Mouse (Mus musculus) cortical plate, adult 2 months (tissue): ENCODE measurements around the gene Ppig. TPM values are rescaled to one million over a fixed set of nuclear protein-coding genes. Genes with fewer than 3 reads are reported as not detected.

Experiments
- H3K27ac ChIP-seq: fragments of 200-500 bp; 2 replicates; pipeline ENCODE4 v1.5.1; 2012; ENCODE audit warnings: low read length, control low read depth, inconsistent platforms; ENCODE audit not compliant: insufficient read depth
- H3K4me1 ChIP-seq: fragments of 200-500 bp; 2 replicates; pipeline ENCODE4 v1.6.1; 2011; ENCODE audit warnings: low read length; ENCODE audit not compliant: control insufficient read depth, insufficient read depth
- H3K4me3 ChIP-seq: fragments of 200-500 bp; 2 replicates; pipeline ENCODE4 v1.5.1; 2011; ENCODE audit warnings: mild to moderate bottlenecking, low read length, control low read depth; ENCODE audit not compliant: insufficient read depth
- CTCF ChIP-seq: fragments of 200-500 bp; IDR thresholded peaks from 2 replicates; pipeline ENCODE4 v1.5.1; 2011; ENCODE audit warnings: mild to moderate bottlenecking, control low read depth, low read length; ENCODE audit not compliant: insufficient read depth; ENCODE audit errors: extremely low read depth
- POLR2A ChIP-seq: fragments of 200-500 bp; IDR thresholded peaks from 2 replicates; pipeline ENCODE4 v1.6.1; 2011; ENCODE audit warnings: mild to moderate bottlenecking, low read length, control low read depth; ENCODE audit not compliant: insufficient read depth; ENCODE audit errors: extremely low read depth
- polyA plus RNA-seq: library from polyadenylated mRNA; depleted of rRNA; stranded (reverse); fragments of >200 nt; gene quantifications from 2 replicates; pipeline ENCODE4 v1.2.3, GENCODE M21; 2012

Ppig gene
- polyA plus RNA-seq, 1 experiment, result 23.3 TPM

DNA sequence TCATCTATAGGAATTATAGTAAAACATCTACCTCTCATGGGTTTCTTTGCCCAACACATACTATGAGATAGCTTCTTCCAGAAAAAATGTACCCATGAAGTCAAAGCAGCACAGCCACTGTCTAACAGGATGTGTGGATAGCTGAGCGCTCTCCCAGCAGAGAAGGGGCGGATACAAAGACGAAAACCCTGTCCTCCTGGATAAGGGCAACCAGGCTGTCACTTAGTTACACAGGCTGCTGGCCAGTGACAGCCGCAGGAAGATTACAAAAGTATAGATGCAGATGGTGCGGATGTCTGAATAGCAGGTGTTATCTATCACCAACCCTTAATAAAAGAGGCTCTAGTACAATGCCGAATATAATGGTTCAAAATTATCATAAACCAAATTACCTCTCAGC lies 31.5 kb upstream of the Ppig start:
- H3K4me1 ChIP-seq, result no peaks in the 10 kb centered on the region
- no peak overlapping the region for H3K27ac ChIP-seq
- TF ChIP-seq POLR2A (no peak), CTCF (no peak)
- H3K4me3 ChIP-seq, result no peak overlapping the region

DNA sequence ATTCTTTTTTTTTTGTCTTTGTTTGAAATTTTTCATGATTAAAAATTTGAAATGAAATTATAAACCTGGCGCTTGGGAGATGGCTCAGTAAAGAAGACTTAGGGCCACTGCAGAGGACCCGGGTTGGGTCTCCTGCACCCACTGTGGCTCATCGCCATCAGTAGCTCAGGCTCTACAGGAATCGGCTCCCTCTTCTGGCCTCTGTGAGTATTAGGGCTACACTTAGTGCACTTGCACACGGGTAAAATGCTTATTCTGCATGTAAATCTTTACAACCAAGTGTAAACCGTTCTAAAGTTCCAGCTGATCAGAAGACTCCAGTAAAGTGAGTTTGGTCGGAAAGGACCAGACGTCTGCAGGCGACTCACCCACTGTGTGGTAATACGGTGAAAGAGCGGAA lies 28.8 kb upstream of the Ppig start:
- Histone ChIP-seq H3K4me1 (no peaks in the 10 kb centered on the region), H3K27ac (no peak overlapping the region), H3K4me3 (no peak overlapping the region)
- TF ChIP-seq CTCF (no peak), POLR2A (no peak)

DNA sequence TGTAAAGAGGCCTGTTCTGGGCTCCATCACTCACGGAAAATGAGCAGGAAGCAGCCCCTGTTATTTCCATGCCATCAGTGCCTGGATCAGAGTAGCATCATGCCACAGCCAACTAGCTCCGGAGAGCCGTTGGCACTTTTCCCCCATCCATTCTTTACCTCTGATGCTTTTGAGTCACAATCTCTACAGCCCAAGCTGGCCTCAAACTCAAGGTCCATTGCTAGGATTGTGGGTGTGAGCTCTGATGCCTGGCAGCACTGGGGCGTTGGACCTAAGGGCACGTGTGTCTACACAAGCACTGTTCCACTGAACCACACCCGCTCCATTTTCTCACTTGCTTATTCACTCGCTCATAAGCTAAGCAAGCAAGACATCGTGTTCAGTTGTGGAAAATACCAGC lies 21.9 kb upstream of the Ppig start:
- Histone ChIP-seq H3K27ac (no peak overlapping the region), H3K4me3 (no peak overlapping the region), H3K4me1 (no peaks in the 10 kb centered on the region)
- no peak for TF ChIP-seq CTCF
- no peak for TF ChIP-seq POLR2A

DNA sequence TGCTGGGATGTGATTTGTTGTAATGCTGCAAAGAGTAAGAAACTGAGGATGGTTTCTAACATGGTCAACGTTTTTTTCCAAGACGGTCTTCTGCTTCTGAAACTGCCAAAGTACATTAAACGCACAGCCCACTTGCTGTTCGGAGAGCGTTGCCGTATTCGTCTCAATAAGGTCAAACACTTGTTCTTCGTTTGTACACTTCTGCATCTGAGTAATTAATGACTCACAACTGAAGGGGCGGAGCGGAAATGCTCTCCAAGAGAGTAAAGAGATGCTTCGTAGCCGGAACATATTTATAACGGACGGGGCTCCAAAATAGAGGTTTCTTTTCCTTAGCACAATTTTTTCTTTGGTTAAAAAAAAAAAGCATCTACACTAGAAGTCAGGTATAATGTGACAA lies 10.2 kb upstream of the Ppig start:
- Histone ChIP-seq H3K4me3 (peak overlapping the region; percentile 84), H3K4me1 (no peaks in the 10 kb centered on the region; the same call in 1 of the 2 replicates), H3K27ac (no peak overlapping the region)
- TF ChIP-seq CTCF, result no peak
- TF ChIP-seq POLR2A, result no peak

DNA sequence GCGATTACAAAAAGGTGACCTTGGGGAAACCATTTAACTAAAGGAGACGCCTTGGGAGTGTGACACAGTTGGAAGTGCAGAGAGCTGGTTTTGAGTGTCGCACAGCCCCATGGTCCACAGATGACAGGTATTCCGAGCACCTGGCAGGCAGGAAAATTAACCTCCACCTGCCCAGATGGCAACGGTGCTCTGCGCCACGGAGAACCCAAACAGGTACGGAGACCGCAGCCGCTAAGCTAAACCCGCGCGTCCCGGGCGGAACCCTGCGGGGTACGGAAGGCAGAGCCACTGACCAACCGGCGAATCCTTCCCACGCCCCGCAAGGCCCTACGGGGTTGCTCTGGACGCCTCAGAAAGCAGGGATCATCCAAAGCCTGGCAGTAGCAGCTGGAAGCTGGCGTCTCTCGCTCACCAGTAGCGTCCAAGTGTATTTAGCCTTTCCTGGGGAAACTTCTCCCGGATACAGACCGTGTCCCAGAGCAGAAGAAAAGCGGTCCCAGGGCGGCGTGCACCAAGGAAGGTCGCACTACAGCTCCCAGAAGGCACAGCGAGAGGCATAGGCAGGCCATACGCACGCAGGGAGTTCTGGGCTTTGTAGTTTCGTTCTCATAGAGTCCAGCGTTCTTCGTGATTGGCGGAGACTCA lies 9.2 kb upstream of the Ppig start, which contains the start of gene Fastkd1:
Gene Fastkd1, minus strand, starts transcription at position 536 of the 645 bp plus-strand sequence.
- peak within 1 kb of the TSS; percentile 84 for H3K4me3 ChIP-seq
- peak; percentile 74 for TF ChIP-seq POLR2A
- TF ChIP-seq CTCF, result no peak
- peak within 1 kb of the TSS; percentile 36 for H3K27ac ChIP-seq
- H3K4me1 ChIP-seq, result no peaks in the 10 kb centered on the region; the same call in 1 of the 2 replicates

DNA sequence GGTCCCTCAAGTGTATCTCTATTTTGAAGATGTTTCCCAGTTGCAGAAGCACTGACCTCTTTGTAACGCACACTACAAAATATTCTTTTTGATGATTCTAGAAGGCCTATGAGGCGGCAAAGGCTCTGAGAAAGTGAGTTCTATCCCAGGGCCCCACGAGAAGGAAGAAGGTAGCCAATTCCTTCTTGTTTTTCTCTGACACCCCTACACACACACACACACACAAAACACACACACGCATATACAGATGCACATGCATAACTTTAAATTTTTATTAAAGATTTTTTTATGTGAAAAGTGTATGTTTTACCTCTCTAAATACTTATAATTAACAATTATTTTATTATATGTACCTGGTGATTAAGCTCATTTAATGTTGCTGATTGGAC lies 8.7 kb upstream of the Ppig start:
- H3K27ac ChIP-seq, result no peak overlapping the region
- peak overlapping the region; percentile 84; the same call in 1 of the 2 replicates for H3K4me3 ChIP-seq
- TF ChIP-seq POLR2A, result no peak
- no peak for TF ChIP-seq CTCF
- H3K4me1 ChIP-seq, result no peaks in the 10 kb centered on the region; the same call in 1 of the 2 replicates

DNA sequence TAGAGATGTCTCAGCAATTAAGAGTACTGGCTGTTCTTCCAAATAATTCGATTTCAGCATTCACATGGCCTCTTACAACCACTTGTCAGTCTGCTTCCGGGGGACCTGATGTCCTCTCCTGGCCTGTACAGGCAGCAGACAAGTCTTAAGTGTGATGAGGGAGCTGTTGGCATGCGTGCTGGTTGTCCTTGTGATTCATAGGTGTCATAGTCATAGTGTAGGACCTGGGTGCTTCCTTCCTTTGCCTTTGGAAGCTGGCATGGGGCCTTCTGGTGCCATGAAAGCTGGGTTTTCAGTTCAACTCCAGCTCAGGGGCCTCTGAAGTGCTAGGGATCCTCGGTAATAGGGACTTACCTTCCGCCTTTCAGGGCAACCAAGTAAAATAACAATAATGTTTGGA lies 8.2 kb upstream of the Ppig start:
- H3K4me1 ChIP-seq, result no peaks in the 10 kb centered on the region; the same call in 1 of the 2 replicates
- H3K27ac ChIP-seq, result no peak overlapping the region
- TF ChIP-seq CTCF (no peak), POLR2A (no peak)
- no peak overlapping the region for H3K4me3 ChIP-seq

DNA sequence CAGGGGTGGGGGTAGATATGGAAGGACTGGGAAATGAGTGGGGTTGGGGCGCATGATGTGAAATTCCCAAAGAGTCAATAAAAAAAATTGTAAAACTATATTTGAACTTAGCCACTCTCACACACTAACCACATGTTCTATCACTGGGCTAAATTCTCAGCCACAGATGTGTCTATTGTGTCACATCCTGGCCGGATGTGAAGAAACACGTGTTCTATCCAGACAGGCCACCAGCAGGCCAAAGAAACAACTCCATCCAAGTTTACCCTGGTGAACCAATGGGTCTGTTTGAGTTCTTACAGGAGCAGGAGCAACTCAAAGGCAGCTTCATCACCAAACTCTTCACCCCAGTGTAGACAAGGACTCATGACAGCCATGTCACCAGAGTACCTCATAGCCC lies 5.9 kb upstream of the Ppig start:
- Histone ChIP-seq H3K4me3 (no peak overlapping the region), H3K4me1 (no peaks in the 10 kb centered on the region; the same call in 1 of the 2 replicates), H3K27ac (no peak overlapping the region)
- TF ChIP-seq CTCF, result no peak
- TF ChIP-seq POLR2A, result no peak

DNA sequence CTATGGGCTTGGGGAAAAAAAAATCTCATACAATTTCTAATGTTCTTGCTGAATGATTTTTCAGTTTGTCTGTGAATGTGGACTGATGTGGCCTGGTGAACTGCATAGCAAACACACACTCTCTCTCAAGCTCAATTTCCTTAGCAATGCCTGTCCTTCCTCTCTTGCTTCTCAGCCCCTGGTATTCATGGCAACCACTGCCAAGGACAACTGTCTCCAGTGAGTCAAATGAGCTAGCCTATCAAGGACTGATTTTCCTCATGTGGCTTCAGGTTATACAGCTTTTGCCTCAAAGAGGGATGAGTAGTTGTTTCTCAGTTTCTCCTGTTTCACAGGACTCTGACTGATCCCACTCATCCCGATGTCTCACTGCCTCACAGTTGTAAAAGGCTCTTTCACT lies 3.2 kb upstream of the Ppig start:
- Histone ChIP-seq H3K4me1 (no peaks in the 10 kb centered on the region; the same call in 1 of the 2 replicates), H3K27ac (no peak overlapping the region; the same call in 1 of the 2 replicates), H3K4me3 (no peak overlapping the region)
- no peak for TF ChIP-seq POLR2A
- TF ChIP-seq CTCF, result no peak
